Mouse (Mus musculus) left cerebral cortex, postnatal 4 days (tissue): ENCODE data around the gene Zfp965. TPM values are rescaled to one million over a fixed set of nuclear protein-coding genes. Genes with fewer than 3 reads are reported as not detected.
"Not testable (repeated sequence)": the region's sequence is repeated elsewhere in the genome, so short reads cannot be mapped to it uniquely, and the experiment has no call there.

Experiments used
- DNase-seq: peaks from one replicate; pipeline ENCODE4 v3.0.0-alpha.2; 2022
- intact Hi-C: fragments of 180-260 bp; cut with DNase I; formaldehyde crosslinking; loops from one replicate; pipeline ENCODE4 v1.15.1; 2025
- total RNA-seq, 2 experiments: library from RNA; stranded (reverse); gene quantifications; 2 replicates each; pipeline ENCODE4 v1.2.3; 2021

The Zfp965 gene
- total RNA-seq: 1 to 10 TPM; 3.1 to 5.6 TPM

- intact Hi-C loops, DNase-seq: not testable (repeated sequence)
Observed at GRCm38 (mm10) chr2:175469685-175470084, at the start of gene Zfp965. Gene Zfp965, plus strand, starts transcription at chr2:175469985.

DNA sequence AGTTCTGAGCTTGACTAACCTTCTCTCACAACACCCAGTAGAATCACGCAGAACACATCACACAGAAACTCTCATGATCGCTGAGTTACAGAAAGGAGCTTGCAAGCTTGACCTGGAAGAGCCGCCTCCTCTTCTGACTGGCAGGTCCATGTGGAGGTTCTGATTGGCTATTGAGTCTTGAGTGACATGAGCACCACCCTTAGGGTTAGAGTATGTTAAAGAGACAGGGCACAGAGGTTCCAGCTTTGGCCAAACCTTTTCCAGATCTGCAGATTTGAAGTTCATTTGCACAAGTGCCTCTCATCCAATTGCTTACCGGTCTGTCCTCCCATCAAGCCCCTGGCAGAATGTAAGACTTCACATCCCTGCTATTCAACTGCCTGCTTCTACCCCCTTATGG lies 34.1 kb upstream of the Zfp965 start, which contains the start of gene Gm4724:
Gene Gm4724, minus strand, starts transcription at position 101 of the 400 bp plus-strand sequence.
- intact Hi-C loops: not testable (repeated sequence)

More for the DNA sequence above, 34.1 kb upstream of the Zfp965 start, which contains the start of gene Gm4724:
- not testable (repeated sequence) for DNase-seq

Other genes starting within 250 kb of the Zfp965 start
- gene Gm14440, start 194.9 kb upstream of the Zfp965 start, total RNA-seq: 1 to 10 TPM; 4.1 to 4.4 TPM
- gene Gm4631, start 131.8 kb upstream of the Zfp965 start, total RNA-seq: 10 to 100 TPM; 37.3 to 40.4 TPM
- gene Zfp968, start 97.5 kb upstream of the Zfp965 start, total RNA-seq: 1 to 10 TPM; 4.5 to 5.3 TPM
- gene Gm4724, start 34.2 kb upstream of the Zfp965 start, total RNA-seq: 10 to 100 TPM in 1 of 2 experiments, 1 to 10 TPM in 1; 8.2 to 14.7 TPM
- gene Gm11007, start 174.0 kb downstream of the Zfp965 start, total RNA-seq: not detected
- gene Zfp969, start 233.7 kb downstream of the Zfp965 start, total RNA-seq: not detected